Mouse (Mus musculus) heart, embryonic 10.5 days (tissue): Measurements from ENCODE around the gene Atp8a1. TPM values are rescaled to one million over a fixed set of nuclear protein-coding genes. Genes with fewer than 3 reads are reported as not detected.

Experiments used
- DNase-seq: peaks from one replicate; pipeline ENCODE4 v3.0.0-alpha.2; 2017; ENCODE audit warnings: low spot score
- H3K27ac ChIP-seq: fragments of 300-500 bp; sonication (generic); 2 replicates; pipeline ENCODE4 v1.5.1; 2016; ENCODE audit warnings: mild to moderate bottlenecking
- H3K27me3 ChIP-seq: fragments of 300-500 bp; sonication (generic); 2 replicates; pipeline ENCODE4 v1.6.1; 2016; ENCODE audit warnings: mild to moderate bottlenecking; ENCODE audit not compliant: poor library complexity, insufficient read depth, severe bottlenecking
- H3K36me3 ChIP-seq: fragments of 300-500 bp; sonication (generic); 2 replicates; pipeline ENCODE4 v1.6.1; 2016; ENCODE audit warnings: mild to moderate bottlenecking, moderate library complexity
- H3K4me1 ChIP-seq: fragments of 300-500 bp; sonication (generic); 2 replicates; pipeline ENCODE4 v1.6.1; 2016; ENCODE audit warnings: mild to moderate bottlenecking
- H3K4me3 ChIP-seq: fragments of 300-500 bp; sonication (generic); 2 replicates; pipeline ENCODE4 v1.5.1; 2016; ENCODE audit warnings: mild to moderate bottlenecking, moderate library complexity
- H3K9me3 ChIP-seq: fragments of 300-500 bp; sonication (generic); 2 replicates; pipeline ENCODE4 v1.6.1; 2016; ENCODE audit warnings: mild to moderate bottlenecking, moderate library complexity
- WGBS: fragments of 180-500 bp; shearing (Covaris S2); methylation state at CpG from one replicate; pipeline ENCODE4 v1.1.7; 2016; 5-methylcytosine and 5-hydroxymethylcytosine counted together
- polyA plus RNA-seq: library from polyadenylated mRNA; unstranded; fragments of >200 nt; fragmentation: Nextera tagmentation; extraction: Ambion mirVana; gene quantifications from 2 replicates; pipeline ENCODE4 v1.2.1, GENCODE M21; 2016

Atp8a1 gene
- polyA plus RNA-seq, 1 experiment from 2014 or later, result 16.2 TPM

- H3K27ac ChIP-seq, result no peak overlapping the region
- no peaks in the 10 kb centered on the region for H3K9me3 ChIP-seq
- H3K4me1 ChIP-seq, result 0 out of 2 replicates have a peak, but pooled peaks cover 5% of the 10 kb centered on the region
- DNase-seq, result no peak
- no peaks in the 10 kb centered on the region for H3K27me3 ChIP-seq
- 63% methylated on average over 7 of the region's 7 CpGs for WGBS
- no peaks in the 10 kb centered on the region for H3K36me3 ChIP-seq
- no peak overlapping the region for H3K4me3 ChIP-seq
Observed at GRCm38 (mm10) chr5:67782775-67783174, 64.5 kb downstream of the Atp8a1 start.

DNA sequence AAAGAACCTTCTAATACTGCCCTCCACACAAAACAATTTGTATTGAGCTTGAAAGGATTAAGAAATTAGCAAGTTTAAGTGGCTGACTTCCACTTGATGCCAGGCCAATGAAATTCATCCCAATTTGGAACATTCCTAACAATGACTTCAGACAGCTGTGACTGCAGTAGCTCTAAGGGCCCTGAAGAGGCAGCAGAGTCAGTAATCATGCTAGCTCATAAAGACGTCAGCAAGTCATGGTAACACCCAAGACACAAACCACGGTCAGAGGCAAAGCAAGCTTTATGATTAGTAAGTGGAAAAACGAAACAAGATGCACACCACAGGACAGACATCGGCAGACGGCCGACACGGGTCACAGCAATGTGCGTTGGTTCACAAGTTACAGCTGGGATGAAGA, 69.2 kb downstream of the Atp8a1 start:
- Histone ChIP-seq H3K27ac (no peak overlapping the region), H3K27me3 (no peaks in the 10 kb centered on the region), H3K36me3 (no peaks in the 10 kb centered on the region), H3K4me3 (no peak overlapping the region), H3K4me1 (0 out of 2 replicates have a peak, but pooled peaks cover 5% of the 10 kb centered on the region), H3K9me3 (no peaks in the 10 kb centered on the region)
- no peak for DNase-seq
- WGBS, result 74% methylated on average over 8 of the region's 8 CpGs

- no peaks in the 10 kb centered on the region for H3K27me3 ChIP-seq
- H3K9me3 ChIP-seq, result no peaks in the 10 kb centered on the region
- 69% methylated on average over 2 of the region's 2 CpGs for WGBS
- H3K36me3 ChIP-seq, result no peaks in the 10 kb centered on the region
- no peak for DNase-seq
- no peaks in the 10 kb centered on the region for H3K4me1 ChIP-seq
- H3K4me3 ChIP-seq, result no peak overlapping the region
- H3K27ac ChIP-seq, result no peak overlapping the region
Observed at GRCm38 (mm10) chr5:67774186-67774585, 73.0 kb downstream of the Atp8a1 start.

GRCm38 (mm10) chr5:67768708-67769107, 78.5 kb downstream of the Atp8a1 start:
- H3K4me3 ChIP-seq, result no peak overlapping the region
- H3K9me3 ChIP-seq, result no peaks in the 10 kb centered on the region
- H3K36me3 ChIP-seq, result no peaks in the 10 kb centered on the region
- H3K27ac ChIP-seq, result no peak overlapping the region
- 91% methylated on average over 8 of the region's 8 CpGs for WGBS
- H3K4me1 ChIP-seq, result no peaks in the 10 kb centered on the region
- no peaks in the 10 kb centered on the region for H3K27me3 ChIP-seq
- no peak for DNase-seq

- Histone ChIP-seq H3K4me3 (no peak overlapping the region), H3K27ac (no peak overlapping the region), H3K27me3 (no peaks in the 10 kb centered on the region), H3K36me3 (no peaks in the 10 kb centered on the region), H3K9me3 (no peaks in the 10 kb centered on the region), H3K4me1 (peaks cover 10% of the 10 kb centered on the region; the same call in 1 of the 2 replicates)
- 86% methylated on average over 3 of the region's 3 CpGs for WGBS
- no peak for DNase-seq
Observed at GRCm38 (mm10) chr5:67764798-67765197, 82.4 kb downstream of the Atp8a1 start.

GRCm38 (mm10) chr5:67758126-67758525, 89.1 kb downstream of the Atp8a1 start:
- WGBS, result 87% methylated on average over 6 of the region's 6 CpGs
- Histone ChIP-seq H3K4me3 (no peak overlapping the region), H3K27me3 (no peaks in the 10 kb centered on the region), H3K27ac (no peak overlapping the region), H3K4me1 (peaks cover 16% of the 10 kb centered on the region; the same call in 1 of the 2 replicates), H3K9me3 (no peaks in the 10 kb centered on the region), H3K36me3 (no peaks in the 10 kb centered on the region)
- no peak for DNase-seq

DNA sequence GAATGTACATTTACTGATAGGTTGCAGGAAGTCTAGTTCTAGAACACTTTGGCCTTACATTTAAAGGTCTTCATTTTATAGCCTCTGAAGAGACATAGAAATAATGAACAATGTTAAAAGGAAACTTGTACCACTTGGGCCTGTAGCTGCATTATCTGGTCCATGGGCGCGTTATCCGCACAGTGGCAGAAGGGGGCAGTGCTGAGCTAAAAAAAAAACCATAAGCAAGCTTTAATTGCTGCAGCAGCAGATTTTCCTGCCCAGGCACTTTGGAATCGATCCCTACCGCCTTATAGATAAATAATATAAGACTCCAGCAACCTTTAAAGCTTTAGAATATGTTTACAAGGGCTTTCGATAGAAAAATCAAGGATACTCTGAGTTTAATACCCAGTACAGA, 91.1 kb downstream of the Atp8a1 start:
- H3K4me1 ChIP-seq, result peaks cover 16% of the 10 kb centered on the region; the same call in 1 of the 2 replicates
- no peak overlapping the region for H3K4me3 ChIP-seq
- no peaks in the 10 kb centered on the region for H3K36me3 ChIP-seq
- WGBS, result 29% methylated on average over 6 of the region's 6 CpGs
- H3K9me3 ChIP-seq, result no peaks in the 10 kb centered on the region
- no peak overlapping the region for H3K27ac ChIP-seq
- DNase-seq, result no peak
- no peaks in the 10 kb centered on the region for H3K27me3 ChIP-seq

- DNase-seq, result no peak
- no peak overlapping the region for H3K27ac ChIP-seq
- H3K4me3 ChIP-seq, result no peak overlapping the region
- no peaks in the 10 kb centered on the region for H3K9me3 ChIP-seq
- H3K4me1 ChIP-seq, result no peaks in the 10 kb centered on the region
- WGBS, result 75% methylated on average over 2 of the region's 2 CpGs
- no peaks in the 10 kb centered on the region for H3K27me3 ChIP-seq
- no peaks in the 10 kb centered on the region for H3K36me3 ChIP-seq
Observed at GRCm38 (mm10) chr5:67753057-67753456, 94.2 kb downstream of the Atp8a1 start.

- no peak for DNase-seq
- no peak overlapping the region for H3K27ac ChIP-seq
Observed at GRCm38 (mm10) chr5:67752629-67753028, 94.6 kb downstream of the Atp8a1 start.

DNA sequence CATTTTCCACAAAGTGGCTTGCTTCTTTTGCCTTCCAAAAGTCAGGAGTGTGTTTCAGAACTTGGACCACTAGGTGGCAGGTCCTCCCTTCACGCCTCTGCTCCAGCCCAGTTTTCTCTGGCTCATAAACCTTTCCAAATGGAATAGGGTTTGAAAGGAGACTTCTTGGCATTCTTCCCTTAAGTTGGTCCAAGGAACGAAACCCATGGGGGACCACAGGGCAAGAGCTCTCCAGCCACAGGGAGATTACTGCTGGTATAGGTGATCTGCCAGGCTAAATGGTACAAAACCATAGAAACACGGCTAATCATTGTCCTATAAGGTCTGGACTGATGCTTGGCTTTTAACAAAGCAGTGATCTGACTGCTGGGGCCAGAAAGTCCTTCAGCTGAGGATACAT, 95.2 kb downstream of the Atp8a1 start:
- H3K27ac ChIP-seq, result no peak overlapping the region
- DNase-seq, result no peak
- H3K27me3 ChIP-seq, result no peaks in the 10 kb centered on the region
- H3K4me3 ChIP-seq, result no peak overlapping the region
- peaks cover 5% of the 10 kb centered on the region; the same call in 1 of the 2 replicates for H3K36me3 ChIP-seq
- 52% methylated on average over 3 of the region's 3 CpGs for WGBS
- H3K9me3 ChIP-seq, result no peaks in the 10 kb centered on the region
- no peaks in the 10 kb centered on the region for H3K4me1 ChIP-seq

More at GRCm38 (mm10) chr5:67752629-67753028, 94.6 kb downstream of the Atp8a1 start:
- Histone ChIP-seq H3K9me3 (no peaks in the 10 kb centered on the region), H3K4me3 (no peak overlapping the region), H3K36me3 (peaks cover 2% of the 10 kb centered on the region; the same call in 1 of the 2 replicates), H3K27me3 (no peaks in the 10 kb centered on the region), H3K4me1 (no peaks in the 10 kb centered on the region)
- WGBS, result 88% methylated on average over 10 of the region's 10 CpGs

GRCm38 (mm10) chr5:67739261-67739660, 108.0 kb downstream of the Atp8a1 start:
- Histone ChIP-seq H3K9me3 (no peaks in the 10 kb centered on the region), H3K4me1 (no peaks in the 10 kb centered on the region), H3K27me3 (no peaks in the 10 kb centered on the region), H3K36me3 (peaks cover 4% of the 10 kb centered on the region; the same call in 1 of the 2 replicates), H3K27ac (no peak overlapping the region), H3K4me3 (no peak overlapping the region)
- 78% methylated on average over 3 of the region's 3 CpGs for WGBS
- DNase-seq, result no peak

GRCm38 (mm10) chr5:67738133-67738532, 109.1 kb downstream of the Atp8a1 start:
- Histone ChIP-seq H3K27me3 (no peaks in the 10 kb centered on the region), H3K27ac (no peak overlapping the region), H3K4me3 (no peak overlapping the region), H3K9me3 (no peaks in the 10 kb centered on the region), H3K36me3 (peaks cover 4% of the 10 kb centered on the region; the same call in 1 of the 2 replicates), H3K4me1 (no peaks in the 10 kb centered on the region)
- 91% methylated on average over 10 of the region's 10 CpGs for WGBS
- no peak for DNase-seq

DNA sequence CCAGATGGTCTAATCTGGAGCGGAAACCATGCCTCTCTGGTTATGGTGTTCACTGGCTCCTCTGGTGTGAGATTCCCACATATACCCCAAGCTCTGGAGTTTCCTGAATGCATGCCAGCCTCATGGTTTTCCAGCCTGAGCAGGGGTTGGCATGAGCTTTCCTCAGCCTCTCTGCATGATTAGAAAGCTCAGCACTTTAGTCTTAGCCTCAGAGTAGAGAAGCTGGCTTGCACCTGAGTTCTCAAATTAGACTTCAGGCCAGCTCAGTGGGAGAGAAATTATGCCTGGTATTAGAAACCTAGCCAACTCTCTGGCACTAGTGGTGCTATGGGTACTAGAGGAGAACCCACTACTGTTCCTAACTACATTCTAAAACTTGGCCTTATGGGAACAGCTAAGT, 111.5 kb downstream of the Atp8a1 start:
- Histone ChIP-seq H3K9me3 (no peaks in the 10 kb centered on the region), H3K36me3 (peaks cover 4% of the 10 kb centered on the region; the same call in 1 of the 2 replicates), H3K4me3 (no peak overlapping the region), H3K27me3 (no peaks in the 10 kb centered on the region), H3K27ac (no peak overlapping the region), H3K4me1 (no peaks in the 10 kb centered on the region)
- DNase-seq, result no peak
- WGBS, result 95% methylated on average over 1 of the region's 1 CpGs
